26 mouse cellular contexts compared by ENCODE assay signal in the genomic region with DNA sequence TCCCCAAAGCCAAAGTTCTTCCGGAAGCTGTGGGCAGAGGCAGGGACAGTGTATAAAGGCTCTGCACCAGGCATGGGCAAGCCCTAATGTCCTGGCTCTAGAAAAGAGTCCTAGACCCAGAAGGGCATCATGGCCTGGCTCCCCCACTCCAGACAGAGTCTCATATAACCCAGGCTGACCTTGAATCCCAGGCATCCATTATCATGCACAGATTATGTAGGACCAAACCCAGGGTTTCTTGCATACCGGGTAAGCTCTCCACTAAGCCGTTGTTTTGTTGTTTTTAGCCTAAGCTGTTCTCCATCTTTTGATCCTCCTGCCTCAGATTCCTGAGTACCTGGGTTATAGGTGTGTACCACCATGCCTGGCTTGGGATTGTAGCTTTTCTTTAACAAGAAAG. TPM values are rescaled to one million over a fixed set of nuclear protein-coding genes. Genes with fewer than 3 reads are reported as not detected.
DNase-seq lines count a peak whose midpoint lies in the region; ATAC-seq and TF ChIP-seq lines count a peak whose summit lies in the region.
"Had no signal": no experiment of that assay in that cellular context is flagged by ENCODE, and none has a peak within 500 bp of the region (broad histone marks: within the 10 kb centered on the region; RNA-seq: fewer than 3 reads in every experiment).

No protein-coding gene starts in this region.

- no peak for TF ChIP-seq CTCF in liver, postnatal 0 days (IDR thresholded peaks at IDR 0.05; ENCODE audit: low read depth)

- no peak for ATAC-seq in liver, postnatal 0 days
- peak; percentile 40; the same call in 1 of the 2 replicates for ATAC-seq in common myeloid progenitor, adult 5-6 weeks (replicated peaks; ENCODE audit: low read depth, poor library complexity, severe bottlenecking)
- ATAC-seq in forebrain, embryonic 16.5 days, result no peak
- ATAC-seq: forebrain, embryonic 15.5 days; hindbrain, embryonic 16.5 days had no signal

- 42% methylated on average over 3 of the region's 3 CpGs for WGBS in liver, postnatal 0 days (ENCODE audit: insufficient replicate concordance)
- WGBS in macrophage (ENCODE audit: missing documents), result 56% methylated on average over 3 of the region's 3 CpGs
- 85% methylated on average over 3 of the region's 3 CpGs for WGBS in forebrain, embryonic 16.5 days

- H3K4me3 ChIP-seq in liver, postnatal 0 days (ENCODE audit: low read depth, low read length), result no peak overlapping the region
- H3K4me3 ChIP-seq in macrophage (ENCODE audit: inconsistent target), result no peak overlapping the region
- no peak overlapping the region for H3K4me3 ChIP-seq in forebrain, embryonic 16.5 days (replicated peaks; ENCODE audit: low read length)
- H3K4me3 ChIP-seq: embryonic facial prominence, embryonic 12.5 days; forebrain, embryonic 15.5 days had no signal

- H3K9ac ChIP-seq in liver, postnatal 0 days (replicated peaks), result 0 out of 2 replicates have a peak overlapping the region, but pooled peaks have one; percentile 11
- no peak overlapping the region for H3K9ac ChIP-seq in forebrain, embryonic 16.5 days (replicated peaks; ENCODE audit: low read depth, low read length)
- H3K9ac ChIP-seq: embryonic facial prominence, embryonic 12.5 days; forebrain, embryonic 15.5 days had no signal

- H3K79me2 ChIP-seq in macrophage (ENCODE audit: inconsistent target), result no peaks in the 10 kb centered on the region

- DNase-seq in liver, postnatal 0 days, result no peak
- no peak for DNase-seq in liver
- DNase-seq in R1 (ENCODE audit: low read depth, low spot score), result peak; percentile 77
- no peak for DNase-seq in c-Kit-positive CD71-positive TER-119-positive erythroid progenitor cells, embryonic 14.5 days (ENCODE audit: low spot score)
- DNase-seq in heart, adult 8-10 months (ENCODE audit: low spot score), result no peak
- DNase-seq: adrenal gland, adult 2 months; adrenal gland, postnatal 25 days; cerebellum, adult 11 months; cerebellum, adult 8-10 months; cerebellum, postnatal 14 days; gastrocnemius, postnatal 10 days; heart, adult 18-20 months; heart, postnatal 36 days had no signal

- H3K4me2 ChIP-seq in liver, postnatal 0 days (ENCODE audit: low read depth, low read length), result peak overlapping the region; percentile 2; the same call in 1 of the 2 replicates
- no peak overlapping the region for H3K4me2 ChIP-seq in forebrain, embryonic 16.5 days (ENCODE audit: low read length)
- H3K4me2 ChIP-seq: embryonic facial prominence, embryonic 12.5 days; forebrain, embryonic 15.5 days; heart, embryonic 11.5 days had no signal

- no peaks in the 10 kb centered on the region for H3K27me3 ChIP-seq in liver, postnatal 0 days (ENCODE audit: insufficient read depth, low read length)
- no peaks in the 10 kb centered on the region for H3K27me3 ChIP-seq in forebrain, embryonic 16.5 days (replicated peaks; ENCODE audit: control insufficient read depth, insufficient read depth, low read length)
- H3K27me3 ChIP-seq: embryonic facial prominence, embryonic 12.5 days; forebrain, embryonic 15.5 days had no signal

- H3K9me3 ChIP-seq in liver, postnatal 0 days (ENCODE audit: low read length), result no peaks in the 10 kb centered on the region
- no peaks in the 10 kb centered on the region for H3K9me3 ChIP-seq in forebrain, embryonic 16.5 days (ENCODE audit: control insufficient read depth, low read length)
- H3K9me3 ChIP-seq: embryonic facial prominence, embryonic 12.5 days; forebrain, embryonic 15.5 days had no signal

- no peak for TF ChIP-seq EP300 in liver, postnatal 0 days (IDR thresholded peaks at IDR 0.05; ENCODE audit: low read depth)

- H3K27ac ChIP-seq in liver, postnatal 0 days (ENCODE audit: low read depth), result no peak overlapping the region
- peak overlapping the region; percentile 69 for H3K27ac ChIP-seq in macrophage
- H3K27ac ChIP-seq in forebrain, embryonic 16.5 days (ENCODE audit: low read length), result no peak overlapping the region
- H3K27ac ChIP-seq: embryonic facial prominence, embryonic 12.5 days; forebrain, embryonic 15.5 days had no signal

- H3K4me1 ChIP-seq in liver, postnatal 0 days (ENCODE audit: insufficient read depth), result peaks cover 10% of the 10 kb centered on the region
- H3K4me1 ChIP-seq in forebrain, embryonic 16.5 days (replicated peaks; ENCODE audit: control insufficient read depth, insufficient read depth, low read length), result peaks cover 5% of the 10 kb centered on the region; the same call in 1 of the 2 replicates

- no peaks in the 10 kb centered on the region for H3K36me3 ChIP-seq in liver, postnatal 0 days (replicated peaks; ENCODE audit: insufficient read depth, low read length)
- no peaks in the 10 kb centered on the region for H3K36me3 ChIP-seq in macrophage (ENCODE audit: inconsistent target)
- H3K36me3 ChIP-seq in forebrain, embryonic 16.5 days (ENCODE audit: control insufficient read depth, insufficient read depth), result no peaks in the 10 kb centered on the region
- H3K36me3 ChIP-seq: embryonic facial prominence, embryonic 12.5 days; forebrain, embryonic 15.5 days had no signal

RNA-seq across cellular contexts. Expression of a gene that starts 14.6 kb away (rescaled TPM):
- polyA plus RNA-seq in liver, postnatal 0 days (2015; fragmentation: Nextera tagmentation; extraction: Ambion mirVana), result not detected in 2 replicates
- not detected in 2 replicates for total RNA-seq in common myeloid progenitor, adult 5-6 weeks (2017)
- total RNA-seq in macrophage (2018; cell fraction: chromatin; rRNA removed), result not detected
- not detected for total RNA-seq in macrophage (2018; cell fraction: cytosol; rRNA removed)
- not detected for total RNA-seq in macrophage (2018; cell fraction: nucleus; rRNA removed)
- polyA plus RNA-seq in macrophage (2018), result not detected in 3 replicates
- not detected in 2 replicates for polyA plus RNA-seq in forebrain, embryonic 16.5 days (2015; fragmentation: Nextera tagmentation; extraction: Ambion mirVana)
- not detected for total RNA-seq in heart, adult 8-10 months (2022)
- total RNA-seq: gastrocnemius, postnatal 10 days; gastrocnemius, postnatal 4 days; heart, adult 18-20 months; heart, postnatal 36 days; MEL had no signal
- polyA plus RNA-seq: forebrain, embryonic 11.5 days; forebrain, embryonic 15.5 days; frontal cortex, adult 2 months; hindbrain, embryonic 16.5 days had no signal

RNA-seq across cellular contexts. Expression of a gene that starts 21.1 kb away (rescaled TPM):
- polyA plus RNA-seq in liver, postnatal 0 days (2015; fragmentation: Nextera tagmentation; extraction: Ambion mirVana), result 0.07 and 0.08 TPM in 2 replicates
- total RNA-seq in common myeloid progenitor, adult 5-6 weeks (2017), result not detected in 2 replicates
- total RNA-seq in macrophage (2018; cell fraction: chromatin; rRNA removed), result under 1 TPM in 1 of 26 experiments, not detected in 25; 0.21 TPM
- total RNA-seq in macrophage (2018; cell fraction: cytosol; rRNA removed), result under 1 TPM; 0.14 to 0.66 (median 0.41) TPM
- 1 to 10 TPM in 1 of 26 experiments, under 1 TPM in 10, not detected in 15; 0.21 to 1.2 (median 0.41) TPM for total RNA-seq in macrophage (2018; cell fraction: nucleus; rRNA removed)
- polyA plus RNA-seq in macrophage (2018), result 0.20 to 0.62 TPM (median 0.36 TPM) in 3 replicates
- not detected in 2 replicates for polyA plus RNA-seq in forebrain, embryonic 16.5 days (2015; fragmentation: Nextera tagmentation; extraction: Ambion mirVana)
- not detected for total RNA-seq in heart, adult 8-10 months (2022)
- total RNA-seq: adrenal gland, adult 2 months; adrenal gland, postnatal 25 days; gastrocnemius, postnatal 10 days; gastrocnemius, postnatal 4 days; heart, adult 18-20 months; heart, postnatal 36 days; MEL had no signal
- polyA plus RNA-seq: cortical plate, adult 2 months; embryonic facial prominence, embryonic 12.5 days; forebrain, embryonic 11.5 days; forebrain, embryonic 15.5 days; frontal cortex, adult 2 months; heart, embryonic 11.5 days; hindbrain, embryonic 11.5 days; hindbrain, embryonic 16.5 days had no signal

RNA-seq across cellular contexts. Expression of a gene that starts 57.7 kb away (rescaled TPM):
- 63.7 and 77.0 TPM in 2 replicates for polyA plus RNA-seq in liver, postnatal 0 days (2015; fragmentation: Nextera tagmentation; extraction: Ambion mirVana)
- 13.5 and 33.7 TPM in 2 replicates for total RNA-seq in common myeloid progenitor, adult 5-6 weeks (2017)
- 10 to 100 TPM in 14 of 26 experiments, 1 to 10 TPM in 12; 1.3 to 27.1 (median 10.6) TPM for total RNA-seq in macrophage (2018; cell fraction: chromatin; rRNA removed)
- 10 to 100 TPM; 16.6 to 35.4 (median 28.4) TPM for total RNA-seq in macrophage (2018; cell fraction: cytosol; rRNA removed)
- 10 to 100 TPM in 13 of 26 experiments, 1 to 10 TPM in 13; 6.1 to 44.2 (median 10.0) TPM for total RNA-seq in macrophage (2018; cell fraction: nucleus; rRNA removed)
- 21.6 to 57.5 TPM (median 31.3 TPM) in 3 replicates for polyA plus RNA-seq in macrophage (2018)
- polyA plus RNA-seq in forebrain, embryonic 16.5 days (2015; fragmentation: Nextera tagmentation; extraction: Ambion mirVana), result 68.6 and 69.1 TPM in 2 replicates
- 1 to 10 TPM; 3.5 to 6.8 (median 4.8) TPM for total RNA-seq in heart, adult 8-10 months (2022)
